Mouse (Mus musculus): ENCODE results near the gene Tmem25.
"Not testable (repeated sequence)": the region's sequence is repeated elsewhere in the genome, so short reads cannot be mapped to it uniquely, and the experiment has no call there.

Gene Tmem25

DNA sequence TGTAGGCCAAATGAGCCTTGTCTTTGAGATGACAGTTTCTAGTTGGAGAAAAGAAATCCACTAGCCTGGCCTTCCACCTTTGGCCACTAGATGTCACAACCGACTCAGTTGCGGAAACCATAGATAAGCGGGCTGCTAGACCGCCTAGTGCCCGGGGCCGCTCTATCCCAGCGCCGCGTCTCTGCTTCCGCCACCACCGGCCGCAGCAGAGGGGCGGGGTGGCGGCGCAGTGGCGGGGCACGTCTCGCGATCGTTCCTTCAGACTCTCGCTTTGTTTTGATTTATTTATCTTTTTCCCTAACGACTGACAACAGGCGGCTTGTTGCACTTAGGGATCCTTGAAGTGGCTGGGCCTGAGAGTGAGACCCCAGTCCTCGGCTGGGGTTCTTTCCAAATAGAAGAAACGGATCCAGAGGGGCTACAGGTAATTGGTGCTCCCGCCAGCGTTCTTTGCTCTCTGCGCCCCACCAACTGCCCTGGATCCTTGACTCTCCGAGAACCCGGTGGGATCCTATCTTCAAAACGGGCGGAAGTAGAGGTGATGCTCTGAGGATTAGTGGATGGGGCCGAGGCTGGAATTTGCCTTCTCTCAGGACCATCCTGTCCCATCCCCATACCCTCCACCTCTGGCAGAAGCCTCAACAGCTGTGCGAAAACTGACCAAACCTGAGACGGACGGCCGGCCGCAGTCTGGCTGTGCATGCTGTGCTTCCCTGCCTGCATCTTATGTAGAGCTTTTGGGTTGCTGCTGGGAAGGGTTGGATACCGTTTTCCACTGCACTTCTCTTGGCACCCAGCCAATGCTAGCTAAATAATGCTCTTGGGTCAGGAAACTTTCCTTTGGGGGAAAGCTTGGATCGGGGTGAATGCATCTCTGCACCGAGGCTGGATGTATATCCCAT lies 26.1 kb downstream of the Tmem25 start:
- DNase-seq (ENCODE audit: low read depth, low spot score): peak; percentile 98

DNA sequence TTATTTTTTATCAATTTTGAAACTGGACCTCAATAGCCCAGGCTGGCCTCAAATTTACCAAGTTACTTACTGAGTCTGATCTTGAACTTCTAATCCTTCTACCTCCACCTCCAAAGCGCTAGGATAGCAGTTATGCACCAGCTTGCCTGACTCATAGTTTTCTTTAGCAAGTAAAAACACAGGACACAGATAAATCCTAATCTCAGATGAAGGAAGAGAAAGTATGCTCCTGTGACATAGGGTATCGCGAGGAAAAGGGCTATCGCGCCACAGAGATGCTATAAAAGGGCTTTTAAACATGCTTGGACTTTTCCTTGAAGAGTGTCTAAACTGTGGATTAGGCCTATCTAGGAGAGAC lies 26.7 kb downstream of the Tmem25 start:
- DNase-seq (ENCODE audit: low read depth, low spot score): no peak

DNA sequence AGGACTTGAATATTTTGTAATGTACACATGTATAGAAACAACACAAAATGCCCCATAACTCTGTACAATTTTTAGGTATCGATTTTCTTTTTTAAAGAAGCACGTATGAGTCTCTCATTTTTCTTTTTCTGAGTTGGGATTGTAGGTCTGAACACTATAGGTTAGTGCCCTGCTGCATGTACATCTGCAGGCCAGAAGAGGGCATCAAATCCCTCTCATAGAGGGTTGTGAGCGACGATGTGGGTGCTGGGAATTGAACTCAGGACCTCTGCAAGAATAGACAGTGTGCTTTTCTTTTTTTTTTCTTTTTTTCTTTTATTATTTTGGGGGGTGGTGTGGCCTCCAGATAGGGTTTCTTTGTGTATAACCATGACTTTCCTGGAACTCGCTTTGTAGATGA lies 27.7 kb downstream of the Tmem25 start:
- peak; percentile 43 for DNase-seq (ENCODE audit: low read depth, low spot score)

DNA sequence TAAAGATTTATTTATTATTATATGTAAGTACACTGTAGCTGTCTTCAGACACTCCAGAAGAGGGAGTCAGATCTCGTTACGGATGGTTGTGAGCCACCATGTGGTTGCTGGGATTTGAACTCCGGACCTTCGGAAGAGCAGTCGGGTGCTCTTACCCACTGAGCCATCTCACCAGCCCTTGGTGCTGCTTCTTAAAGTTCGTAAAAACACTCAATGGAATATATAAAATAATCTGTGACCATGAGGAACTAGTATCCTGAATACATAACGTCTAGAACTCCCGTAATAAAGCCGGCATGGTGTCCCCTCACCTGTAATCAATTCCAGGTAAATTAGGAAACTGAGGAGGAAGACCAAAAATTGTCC lies 31.1 kb downstream of the Tmem25 start:
- DNase-seq (ENCODE audit: low read depth, low spot score): not testable (repeated sequence)

DNA sequence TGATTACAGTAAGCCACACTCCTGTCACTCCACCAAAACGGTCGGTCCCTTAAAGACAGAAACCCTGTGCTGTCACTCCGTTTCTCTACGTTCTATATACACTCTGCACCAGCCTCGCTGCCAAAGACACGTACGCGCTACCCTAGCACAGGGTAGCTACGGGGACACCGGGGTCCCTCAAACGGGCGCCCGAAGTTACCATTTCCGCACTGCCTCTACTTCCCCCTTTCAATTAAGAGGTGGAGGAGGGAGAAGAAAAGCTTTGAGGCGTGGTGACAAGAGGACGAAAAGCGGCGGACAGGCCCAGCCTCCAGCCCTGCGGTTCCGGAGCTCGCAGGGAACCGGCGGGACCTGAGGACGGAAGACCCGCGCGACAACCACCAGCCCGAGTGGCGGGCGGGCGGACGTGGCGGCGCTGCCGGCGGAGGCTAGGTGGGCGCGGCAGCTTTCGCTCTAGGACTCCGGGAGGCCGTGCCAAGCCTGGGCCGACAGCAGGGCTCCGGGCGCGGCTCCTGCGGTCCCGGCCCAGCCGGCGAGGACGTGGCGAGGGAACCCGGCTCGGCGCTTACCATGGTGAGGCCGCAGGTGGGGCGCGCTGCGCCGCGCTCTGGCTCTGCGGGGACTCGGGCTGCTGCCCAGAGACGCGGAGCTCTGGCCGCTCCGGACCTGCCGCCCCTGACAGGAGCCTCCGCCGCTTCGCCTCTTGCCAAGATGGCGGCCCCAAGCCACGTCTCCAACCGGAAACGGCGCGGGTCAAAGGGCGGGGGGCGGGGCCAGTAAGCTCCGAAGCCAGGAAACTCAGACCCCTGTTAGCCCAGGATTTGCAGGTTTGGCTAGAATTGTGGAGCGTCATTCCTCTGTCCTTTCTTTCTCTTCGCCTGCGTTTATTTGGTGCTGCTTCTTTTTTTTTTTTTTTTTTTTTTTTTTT lies 31.7 kb downstream of the Tmem25 start, which contains the start of the genes Arcn1 and Ift46:
Arcn1 (minus strand) TSS at position 745 of the 928 bp plus-strand sequence.
Ift46 (plus strand) TSS at position 808 of the 928 bp plus-strand sequence.
- DNase-seq (ENCODE audit: low read depth, low spot score): peak; percentile 93

DNA sequence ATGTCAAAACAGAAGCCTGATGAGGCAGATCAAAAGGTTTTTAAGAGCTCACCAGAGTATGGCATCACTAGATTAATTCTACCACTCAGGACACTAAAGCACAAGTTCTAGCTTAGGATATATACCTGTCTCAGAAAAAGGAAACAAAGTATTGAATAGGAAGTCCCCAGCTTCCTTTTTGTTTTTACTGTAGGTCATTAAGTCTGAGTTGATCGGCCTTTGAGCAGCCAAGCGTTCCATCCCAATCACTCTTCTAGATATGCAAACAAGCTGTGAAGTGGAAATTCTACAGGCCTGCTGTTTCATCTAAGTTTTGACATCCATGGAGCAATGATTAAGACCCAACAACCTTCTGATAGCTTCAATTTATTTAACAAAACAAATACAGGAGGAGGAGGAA lies 38.2 kb downstream of the Tmem25 start:
- no peak for DNase-seq (ENCODE audit: low read depth, low spot score)

DNA sequence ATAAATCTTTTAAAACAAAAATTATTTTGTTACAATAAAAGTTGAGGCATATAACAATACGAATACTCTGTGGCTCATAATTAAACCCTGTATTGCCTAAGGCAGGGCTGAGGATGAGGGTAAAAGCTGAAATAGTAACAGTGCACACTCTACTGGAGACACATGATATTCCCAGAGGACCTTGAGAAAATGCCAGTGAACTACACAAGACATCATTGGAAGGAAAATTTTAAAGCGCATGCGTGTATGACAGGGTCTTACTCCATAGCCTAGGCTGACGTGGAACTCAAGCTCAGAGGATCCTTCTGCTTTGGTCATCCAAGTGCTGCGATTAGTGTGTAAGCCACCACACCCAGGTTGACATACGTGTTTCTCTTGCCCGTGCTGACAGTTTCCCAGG lies 50.6 kb downstream of the Tmem25 start:
- peak; percentile 50 for DNase-seq (ENCODE audit: low read depth, low spot score)

DNA sequence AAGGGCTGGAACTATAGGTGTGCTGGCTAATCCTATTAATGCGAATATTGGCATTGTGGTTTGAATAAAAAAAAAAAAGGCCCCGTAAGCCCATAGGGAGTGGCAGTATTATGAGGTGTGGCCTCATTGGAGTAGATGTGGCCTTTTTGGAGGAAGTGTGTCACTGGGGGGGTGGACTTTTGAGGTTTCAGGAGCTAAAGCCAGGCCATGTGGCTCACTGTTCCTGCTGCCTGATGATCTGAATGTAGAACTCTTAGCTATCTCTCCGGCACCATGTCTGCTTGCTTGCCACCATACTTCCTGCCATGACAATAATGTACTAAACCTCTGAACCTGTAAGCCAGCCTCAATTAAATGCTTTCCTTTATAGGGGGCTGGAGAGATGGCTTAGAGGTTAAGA lies 51.8 kb downstream of the Tmem25 start:
- DNase-seq (ENCODE audit: low read depth, low spot score): no peak

DNA sequence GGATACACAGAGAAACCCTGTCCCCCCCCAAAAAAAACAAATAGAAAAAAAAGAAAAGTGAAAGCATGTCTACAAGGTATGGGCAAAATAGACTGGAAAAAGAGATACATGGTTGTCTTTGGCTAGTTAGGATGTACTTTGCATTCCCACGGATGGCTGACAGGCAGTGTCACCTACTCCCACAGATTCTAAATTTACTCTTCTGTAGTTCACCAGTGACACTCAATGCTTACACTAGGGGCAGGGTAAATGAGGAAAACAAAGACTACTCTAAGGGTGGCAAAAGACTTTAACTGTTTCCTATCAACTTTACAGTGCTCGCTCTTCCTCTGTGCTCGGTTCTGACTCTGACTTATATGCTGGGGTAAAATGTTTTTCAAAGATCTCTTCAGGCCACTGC lies 52.4 kb downstream of the Tmem25 start:
- no peak for DNase-seq (ENCODE audit: low read depth, low spot score)

DNA sequence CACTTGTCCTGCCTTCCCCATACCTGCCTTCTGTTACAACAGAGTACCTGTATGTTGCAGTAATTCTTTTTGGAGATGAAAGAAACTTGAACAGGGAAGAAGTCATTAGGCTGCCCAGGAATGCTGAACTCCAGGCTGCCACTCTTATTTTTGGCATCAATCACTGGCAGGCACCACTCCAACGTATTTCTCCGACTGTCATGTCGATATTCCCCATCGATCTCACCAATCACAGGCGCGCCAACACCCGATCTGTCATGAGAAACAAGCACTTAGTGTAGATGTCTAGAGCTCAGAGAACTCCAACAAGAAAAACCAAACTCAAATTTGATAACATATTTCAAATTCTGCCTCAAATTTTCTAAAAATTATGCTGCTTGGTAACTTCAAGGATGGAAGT lies 53.7 kb downstream of the Tmem25 start:
- no peak for DNase-seq (ENCODE audit: low read depth, low spot score)
